Mouse (Mus musculus) heart, adult 2 months (tissue): ENCODE measurements at regions not wholly inside any gene's neighbourhood (a gene's known extent, or its start where the extent isn't known, plus 50 kb on each side); places are given as distances from the start of the nearest gene placed in this dataset.

Experiments
- CTCF ChIP-seq: fragments of 200-600 bp; IDR thresholded peaks from 2 replicates; pipeline ENCODE4 v1.8.1; 2022; ENCODE audit warnings: antibody characterized with exemption, mild to moderate bottlenecking, moderate library complexity
- POLR2A ChIP-seq: fragments of 200-500 bp; IDR thresholded peaks from 2 replicates; pipeline ENCODE4 v1.6.1; 2011; ENCODE audit warnings: mild to moderate bottlenecking, low read depth, low read length, control low read depth; ENCODE audit not compliant: insufficient read depth

DNA sequence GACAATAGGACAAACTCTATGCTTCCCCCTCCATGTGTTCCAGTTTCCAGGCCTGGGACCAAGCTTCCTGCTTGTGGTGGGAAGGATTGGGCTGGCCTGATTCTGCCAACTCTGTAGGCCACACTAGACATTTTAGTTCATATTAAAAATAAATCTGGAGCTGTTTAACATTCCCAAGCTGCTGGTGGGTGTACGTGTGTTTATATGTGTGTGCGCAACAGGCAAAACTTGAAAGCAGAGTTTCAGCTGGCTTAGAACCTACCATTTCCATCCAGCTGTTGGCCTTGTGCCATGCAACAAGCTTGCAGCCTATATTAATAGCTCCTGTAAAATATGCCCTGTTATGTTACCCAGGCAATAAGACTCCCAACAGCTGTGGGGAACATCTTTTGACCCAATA lies 376.5 kb downstream of the Ttll7 start:
- TF ChIP-seq CTCF (no peak), POLR2A (no peak)
